Mouse (Mus musculus) cerebellum, adult 2 months (tissue): ENCODE measurements around the gene Lpar3. TPM values are rescaled to one million over a fixed set of nuclear protein-coding genes. Genes with fewer than 3 reads are reported as not detected.

Experiments used
- DNase-seq, 2 experiments: peaks; one replicate each; pipeline ENCODE4 v3.0.0; 2021
- H3K27ac ChIP-seq: fragments of 200-500 bp; 2 replicates; pipeline ENCODE4 v1.5.1; 2012; ENCODE audit warnings: low read length, control low read depth, inconsistent platforms; ENCODE audit not compliant: insufficient read depth
- H3K27me3 ChIP-seq: fragments of 200-500 bp; 2 replicates; pipeline ENCODE4 v1.6.1; 2012; ENCODE audit warnings: inconsistent platforms, mild to moderate bottlenecking, low read length, moderate library complexity; ENCODE audit not compliant: control insufficient read depth, insufficient read depth
- H3K4me1 ChIP-seq: fragments of 200-500 bp; 2 replicates; pipeline ENCODE4 v1.6.1; 2011; ENCODE audit warnings: low read length; ENCODE audit not compliant: control insufficient read depth, insufficient read depth
- H3K4me3 ChIP-seq: fragments of 200-500 bp; replicated peaks from 2 replicates; pipeline ENCODE3; 2011; ENCODE audit warnings: mild to moderate bottlenecking, low read depth, low read length, control low read depth; ENCODE audit not compliant: insufficient read depth
- CTCF ChIP-seq: fragments of 200-500 bp; IDR thresholded peaks from 2 replicates; pipeline ENCODE4 v1.5.1; 2011; ENCODE audit warnings: low read depth, mild to moderate bottlenecking, control low read depth, low read length, moderate library complexity, borderline replicate concordance; ENCODE audit not compliant: insufficient read depth
- POLR2A ChIP-seq: fragments of 200-500 bp; IDR thresholded peaks from 2 replicates; pipeline ENCODE4 v1.6.1; 2011; ENCODE audit warnings: low read length, control low read depth, borderline replicate concordance; ENCODE audit not compliant: insufficient read depth
- WGBS: fragments of 180-500 bp; shearing (Covaris S2); methylation state at CpG from one replicate; pipeline ENCODE4 v1.1.7; 2018; 5-methylcytosine and 5-hydroxymethylcytosine counted together
- polyA plus RNA-seq: library from polyadenylated mRNA; depleted of rRNA; stranded (reverse); fragments of >200 nt; gene quantifications from 2 replicates; pipeline ENCODE4 v1.2.3, GENCODE M21; 2012; rRNA removed

Gene Lpar3
- polyA plus RNA-seq: 0.23 and 0.29 TPM in 2 replicates

DNA sequence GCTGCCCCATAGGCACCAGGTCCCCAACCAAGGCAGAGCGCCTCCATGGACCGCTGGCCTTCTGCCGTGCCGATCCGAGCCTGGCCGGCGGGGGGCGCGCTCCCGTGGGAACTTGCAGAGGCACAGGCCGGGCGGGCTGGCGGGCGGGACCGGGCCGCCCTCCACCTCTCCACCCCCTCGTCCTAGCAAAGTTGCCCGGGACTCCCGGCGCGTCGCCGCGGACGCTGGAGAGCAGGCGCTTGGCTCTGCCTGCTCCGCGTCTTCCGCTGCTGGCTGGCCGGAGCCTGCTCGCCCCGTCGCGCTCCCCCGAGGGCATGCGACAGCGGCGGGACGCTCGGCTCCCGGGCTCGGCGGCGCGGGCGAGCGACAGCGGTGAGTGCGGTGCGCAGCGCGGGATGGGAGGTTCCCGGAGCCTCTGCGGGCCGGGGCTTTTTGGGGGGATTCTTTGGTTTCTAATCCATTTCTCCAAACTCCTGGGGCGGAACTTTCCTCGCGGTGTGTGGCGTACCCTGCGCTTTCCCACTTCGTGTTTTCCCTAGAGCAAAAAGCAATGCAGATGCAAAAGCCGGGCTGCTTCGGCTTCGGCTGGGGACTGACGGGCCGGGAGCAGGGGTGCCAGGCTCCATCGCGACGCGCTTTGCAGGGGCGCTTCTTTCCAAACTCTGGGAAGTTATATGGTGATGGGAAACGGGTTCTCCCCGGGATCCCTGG lies at the start of gene Lpar3:
TSS of gene Lpar3 (plus strand) at position 188 of the 711 bp plus-strand sequence.
- Histone ChIP-seq H3K27me3 (no peaks in the 10 kb centered on the region; the same call in 1 of the 2 replicates), H3K4me3 (no peak within 1 kb of the TSS), H3K4me1 (no peaks in the 10 kb centered on the region), H3K27ac (no peak within 1 kb of the TSS)
- DNase-seq: peak; percentile 8 to 14
- TF ChIP-seq CTCF (no peak), POLR2A (no peak)
- under 1% methylated on average over 73 of the region's 73 CpGs for WGBS

DNA sequence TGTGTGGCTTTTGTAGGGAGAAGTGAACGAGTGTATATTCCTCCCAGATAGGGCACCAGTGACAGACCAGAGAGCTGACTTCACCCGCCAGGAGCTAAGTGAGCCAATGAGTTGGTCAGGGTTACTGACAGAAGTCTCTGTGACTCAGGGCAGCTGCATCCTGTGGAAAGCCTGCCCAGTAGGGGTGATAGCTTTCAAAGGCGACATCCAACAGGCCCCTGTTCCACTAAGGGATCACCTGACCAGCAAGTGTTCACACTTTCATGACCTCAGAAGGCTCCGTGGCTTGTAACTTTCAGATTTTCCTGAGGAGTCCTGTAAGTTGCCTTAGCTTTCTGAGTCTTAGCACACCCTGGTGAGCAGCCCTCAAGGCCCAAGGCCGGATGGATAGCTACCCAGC lies 47.7 kb upstream of the Lpar3 start:
- H3K27me3 ChIP-seq: no peaks in the 10 kb centered on the region
- 65% methylated on average over 5 of the region's 5 CpGs for WGBS
- no peak overlapping the region for H3K27ac ChIP-seq
- TF ChIP-seq POLR2A: no peak
- TF ChIP-seq CTCF: no peak
- DNase-seq: no peak
- no peaks in the 10 kb centered on the region for H3K4me1 ChIP-seq
- no peak overlapping the region for H3K4me3 ChIP-seq

DNA sequence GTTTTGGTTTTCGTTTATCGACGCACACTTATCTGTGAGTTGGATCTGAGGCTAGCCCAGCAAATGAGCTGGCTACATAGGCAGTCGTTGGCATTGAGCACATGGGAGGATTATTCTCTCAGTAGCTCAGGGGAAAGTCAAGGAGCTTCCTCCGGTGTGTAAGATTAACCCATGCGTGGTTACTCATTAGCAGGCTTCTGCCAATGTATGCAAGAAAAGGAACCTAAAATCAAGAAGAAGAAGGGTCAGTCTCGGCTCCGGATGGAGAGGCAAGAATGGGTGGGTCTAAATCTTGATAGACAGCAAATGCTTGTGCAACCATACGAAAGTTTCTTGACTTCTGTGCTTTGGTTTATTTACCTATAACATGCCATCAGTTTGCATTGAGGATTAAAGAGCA lies 46.5 kb upstream of the Lpar3 start:
- Histone ChIP-seq H3K4me1 (no peaks in the 10 kb centered on the region), H3K27ac (no peak overlapping the region), H3K27me3 (no peaks in the 10 kb centered on the region), H3K4me3 (no peak overlapping the region)
- WGBS: 86% methylated on average over 9 of the region's 9 CpGs
- no peak for TF ChIP-seq CTCF
- DNase-seq: no peak

DNA sequence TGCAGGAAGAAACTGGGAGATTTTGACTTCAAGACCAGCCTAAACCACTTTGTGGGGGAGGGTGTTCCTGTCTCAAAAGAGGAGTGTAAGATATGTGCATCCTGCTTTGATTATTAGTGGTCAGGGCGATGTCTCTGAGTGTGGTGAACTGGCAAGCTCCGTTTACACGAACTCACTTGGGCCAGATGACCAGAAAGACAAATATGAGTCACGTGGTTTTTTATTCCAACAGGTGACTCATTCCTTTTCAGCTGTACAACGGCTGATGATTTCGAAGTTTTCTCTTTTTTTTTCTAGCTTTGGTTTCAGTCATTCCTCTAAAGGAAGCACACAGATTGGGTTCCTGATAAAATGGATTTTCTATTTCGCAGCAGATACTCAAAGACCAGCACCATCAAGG lies 43.5 kb upstream of the Lpar3 start:
- no peak for TF ChIP-seq POLR2A
- no peak for TF ChIP-seq CTCF
- H3K4me3 ChIP-seq: no peak overlapping the region
- no peaks in the 10 kb centered on the region for H3K27me3 ChIP-seq
- H3K27ac ChIP-seq: no peak overlapping the region
- no peaks in the 10 kb centered on the region for H3K4me1 ChIP-seq
- DNase-seq: no peak
- WGBS: 84% methylated on average over 7 of the region's 7 CpGs

DNA sequence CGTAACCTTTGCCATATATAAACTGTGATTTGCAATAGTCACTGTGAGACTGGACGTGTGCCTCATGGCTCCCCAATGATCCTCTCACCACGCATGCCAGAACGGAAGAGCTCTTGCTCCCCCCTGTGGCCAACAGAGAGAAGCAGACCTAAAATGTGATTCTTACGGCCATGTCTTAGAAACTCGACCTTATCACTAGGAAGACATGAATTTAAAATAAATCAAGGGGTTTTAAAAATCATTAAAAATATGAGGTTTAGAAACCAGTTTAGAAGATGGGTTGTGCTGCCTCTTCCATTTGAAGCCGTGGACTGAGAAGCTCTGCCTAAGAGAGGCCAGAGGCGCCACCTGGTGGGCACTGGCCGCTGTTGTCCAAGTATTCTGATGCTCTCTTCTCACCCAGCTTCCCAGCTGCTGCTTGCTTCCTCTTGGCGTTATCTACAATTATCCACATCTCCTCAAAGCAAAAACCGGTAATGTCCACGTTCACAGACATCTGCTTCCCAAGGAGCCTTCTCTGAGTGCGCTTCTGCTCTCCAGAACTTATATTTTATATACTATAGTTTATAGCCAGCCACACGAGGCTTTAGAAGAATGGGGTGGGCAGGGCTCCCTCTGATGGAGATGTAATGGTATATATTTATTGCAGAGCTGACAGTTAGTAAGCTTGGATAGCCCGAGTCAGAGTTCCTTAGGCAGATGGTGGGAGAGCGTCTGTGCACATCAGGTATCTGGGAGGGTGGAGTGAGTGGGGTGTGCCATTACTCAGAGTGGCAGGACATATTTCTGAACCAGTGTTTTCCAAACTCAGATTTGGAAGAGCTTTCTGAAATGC lies 42.8 kb upstream of the Lpar3 start:
- H3K4me1 ChIP-seq: no peaks in the 10 kb centered on the region
- no peaks in the 10 kb centered on the region for H3K27me3 ChIP-seq
- TF ChIP-seq CTCF: peak; percentile 71
- TF ChIP-seq POLR2A: no peak
- peak overlapping the region; percentile 6 for H3K4me3 ChIP-seq
- 2% methylated on average over 16 of the region's 16 CpGs for WGBS
- H3K27ac ChIP-seq: no peak overlapping the region
- peak; percentile 62 to 67 for DNase-seq

DNA sequence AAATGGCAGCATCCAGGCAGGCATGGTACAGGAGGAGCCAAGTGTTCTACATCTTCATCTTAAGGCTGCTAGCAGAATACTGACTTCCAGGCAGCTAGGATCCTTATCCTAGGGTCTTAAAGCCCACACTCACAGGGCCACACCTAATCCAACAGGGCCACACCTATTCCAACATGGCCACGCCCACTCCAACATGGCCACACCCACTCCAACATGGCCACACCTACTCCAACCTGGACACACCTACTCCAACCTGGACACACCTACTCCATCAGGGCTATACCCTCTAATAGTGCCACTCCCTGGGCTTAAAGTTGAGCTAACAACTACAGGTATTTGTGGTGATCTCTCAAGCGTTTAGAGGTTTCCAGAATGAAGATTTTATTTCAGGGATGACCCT lies 40.4 kb upstream of the Lpar3 start:
- Histone ChIP-seq H3K27ac (no peak overlapping the region), H3K27me3 (no peaks in the 10 kb centered on the region), H3K4me3 (no peak overlapping the region), H3K4me1 (no peaks in the 10 kb centered on the region)
- TF ChIP-seq POLR2A: no peak
- TF ChIP-seq CTCF: no peak
- WGBS: 18% methylated on average over 2 of the region's 2 CpGs
- no peak for DNase-seq

DNA sequence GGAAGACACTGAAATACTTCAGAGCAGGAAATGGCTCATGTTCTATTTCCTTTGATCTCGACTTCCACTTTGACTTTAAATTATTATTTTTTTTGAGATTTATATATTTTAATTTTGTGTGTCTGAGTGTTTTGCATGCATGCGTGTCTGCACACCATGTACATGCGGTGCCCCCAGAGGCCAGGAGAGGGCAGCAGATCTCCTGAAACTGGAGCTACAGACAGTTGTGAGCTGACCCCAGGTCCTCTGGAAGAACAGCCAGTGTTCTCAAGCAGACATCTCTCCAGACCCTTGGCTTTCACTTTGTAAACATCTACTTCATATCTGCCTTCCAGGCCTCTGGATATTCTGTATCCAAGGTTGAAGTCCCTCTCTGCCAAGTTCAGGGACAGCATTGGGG lies 39.8 kb upstream of the Lpar3 start:
- Histone ChIP-seq H3K4me3 (no peak overlapping the region), H3K27ac (no peak overlapping the region), H3K4me1 (no peaks in the 10 kb centered on the region), H3K27me3 (no peaks in the 10 kb centered on the region)
- WGBS: 31% methylated on average over 3 of the region's 3 CpGs
- DNase-seq: no peak
- peak; percentile 41; the same call in 1 of the 2 replicates for TF ChIP-seq CTCF
- no peak for TF ChIP-seq POLR2A

DNA sequence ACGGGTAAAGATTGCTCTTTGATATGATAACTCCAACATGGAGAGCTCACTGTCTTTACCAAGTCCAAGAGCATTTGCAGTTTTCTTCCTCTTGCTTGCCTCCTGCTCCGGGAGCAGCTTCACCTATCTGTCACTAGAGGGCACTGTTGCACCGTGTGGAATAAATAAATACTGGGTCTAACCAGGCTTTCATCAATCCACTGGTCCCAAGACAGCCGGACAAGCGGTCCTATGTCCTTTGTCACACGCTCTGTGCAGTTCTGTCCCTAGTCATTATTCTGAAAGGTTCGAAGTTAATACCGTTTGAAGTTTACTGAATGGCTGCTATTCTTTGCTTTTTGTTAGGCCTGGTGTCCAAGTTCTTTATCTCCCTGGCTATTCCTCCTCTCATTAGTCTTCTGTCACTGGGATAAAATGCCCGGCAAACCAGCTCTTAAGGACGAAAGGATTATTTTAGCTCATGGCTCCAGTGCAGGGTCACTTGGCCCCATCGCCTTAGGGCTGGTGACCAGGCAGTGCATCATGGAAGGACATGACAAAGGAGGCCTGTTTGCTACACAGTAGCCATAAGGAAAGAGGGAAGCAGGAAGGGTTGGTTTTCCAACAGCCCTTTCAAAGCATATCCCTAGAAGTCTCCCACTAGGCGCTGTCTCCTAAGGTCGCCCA lies 35.6 kb upstream of the Lpar3 start:
- 30% methylated on average over 13 of the region's 13 CpGs for WGBS

More for the DNA sequence above, 35.6 kb upstream of the Lpar3 start:
- H3K4me1 ChIP-seq: no peaks in the 10 kb centered on the region
- no peak overlapping the region for H3K4me3 ChIP-seq
- TF ChIP-seq CTCF (peak; percentile 77), POLR2A (no peak)
- DNase-seq: peak; percentile 34 to 36
- no peaks in the 10 kb centered on the region for H3K27me3 ChIP-seq
- no peak overlapping the region for H3K27ac ChIP-seq
